Comparison of ENCODE assay signal across 12 mouse cellular contexts in genomic region chr11:120251950-120252308, GRCm38 (mm10). TPM values are rescaled to one million over a fixed set of nuclear protein-coding genes. Genes with fewer than 3 reads are reported as not detected.
DNase-seq lines count a peak whose midpoint lies in the region; ATAC-seq lines count a peak whose summit lies in the region.
"Had no signal": no experiment of that assay in that cellular context is flagged by ENCODE, and none has a peak within 500 bp of the region (broad histone marks: within the 10 kb centered on the region; RNA-seq: fewer than 3 reads in every experiment).

No protein-coding gene starts in this region.

- 47% methylated on average over 6 of the region's 6 CpGs for WGBS in heart, embryonic 12.5 days
- WGBS in lung, embryonic 15.5 days = 42% methylated on average over 6 of the region's 6 CpGs
- WGBS in limb, embryonic 10.5 days = 57% methylated on average over 6 of the region's 6 CpGs

- H3K4me3 ChIP-seq in heart, embryonic 12.5 days = no peak overlapping the region
- H3K4me3 ChIP-seq in lung, embryonic 15.5 days = no peak overlapping the region
- H3K4me3 ChIP-seq in limb, embryonic 10.5 days = no peak overlapping the region
- H3K4me3 ChIP-seq: neural tube, embryonic 12.5 days had no signal

- no peak overlapping the region for H3K4me2 ChIP-seq in heart, embryonic 12.5 days
- H3K4me2 ChIP-seq in lung, embryonic 15.5 days = peak overlapping the region; percentile 28; the same call in 1 of the 2 replicates

- no peak for DNase-seq in heart, postnatal 14 days
- DNase-seq in lung, postnatal 36 days = no peak
- peak; percentile 40 for DNase-seq in R1 (ENCODE audit: low read depth, low spot score)
- no peak for DNase-seq in limb, embryonic 10.5 days (ENCODE audit: low spot score)
- DNase-seq in right cerebral cortex, postnatal 25 days = no peak
- no peak for DNase-seq in urinary bladder, postnatal 10 days (ENCODE audit: low spot score)
- DNase-seq: lung, postnatal 10 days; thymus, postnatal 14 days had no signal

- intact Hi-C loops in heart, postnatal 14 days (cut with DNase I) = no loop called here

- no peak for ATAC-seq in heart, embryonic 12.5 days (ENCODE audit: insufficient number of reproducible peaks, low FRiP score)
- no peak for ATAC-seq in lung, embryonic 15.5 days (ENCODE audit: borderline replicate concordance, extremely low read depth, low FRiP score, low TSS enrichment)
- ATAC-seq: inflammation-experienced regulatory T-cells, adult 6 months had no signal

- peak overlapping the region; percentile 26; the same call in 1 of the 2 replicates for H3K9ac ChIP-seq in heart, embryonic 12.5 days
- no peak overlapping the region for H3K9ac ChIP-seq in lung, embryonic 15.5 days
- H3K9ac ChIP-seq: neural tube, embryonic 12.5 days had no signal

- no peaks in the 10 kb centered on the region for H3K36me3 ChIP-seq in heart, embryonic 12.5 days
- H3K36me3 ChIP-seq in lung, embryonic 15.5 days = no peaks in the 10 kb centered on the region
- peaks cover 45% of the 10 kb centered on the region for H3K36me3 ChIP-seq in limb, embryonic 10.5 days

- H3K27ac ChIP-seq in heart, embryonic 12.5 days (ENCODE audit: poor library complexity, severe bottlenecking) = peak overlapping the region; percentile 37; the same call in 1 of the 2 replicates
- H3K27ac ChIP-seq in lung, embryonic 15.5 days = peak overlapping the region; percentile 94
- H3K27ac ChIP-seq in limb, embryonic 10.5 days = peak overlapping the region; percentile 66

- H3K4me1 ChIP-seq in heart, embryonic 12.5 days (replicated peaks) = peaks cover 93% of the 10 kb centered on the region
- peaks cover 92% of the 10 kb centered on the region for H3K4me1 ChIP-seq in lung, embryonic 15.5 days
- H3K4me1 ChIP-seq in limb, embryonic 10.5 days = peaks cover 96% of the 10 kb centered on the region

- no peaks in the 10 kb centered on the region for H3K27me3 ChIP-seq in heart, embryonic 12.5 days (replicated peaks)
- no peaks in the 10 kb centered on the region for H3K27me3 ChIP-seq in lung, embryonic 15.5 days
- H3K27me3 ChIP-seq in limb, embryonic 10.5 days (ENCODE audit: low read depth, poor library complexity, severe bottlenecking) = no peaks in the 10 kb centered on the region
- H3K27me3 ChIP-seq: neural tube, embryonic 12.5 days had no signal

- no peaks in the 10 kb centered on the region for H3K9me3 ChIP-seq in heart, embryonic 12.5 days (replicated peaks)
- H3K9me3 ChIP-seq in lung, embryonic 15.5 days = no peaks in the 10 kb centered on the region
- no peaks in the 10 kb centered on the region for H3K9me3 ChIP-seq in limb, embryonic 10.5 days (replicated peaks)
- H3K9me3 ChIP-seq: neural tube, embryonic 12.5 days had no signal

RNA-seq across cellular contexts. Expression of gene Bahcc1, which starts 19.2 kb away (rescaled TPM):
- 6.5 and 7.6 TPM in 2 replicates for polyA plus RNA-seq in heart, embryonic 12.5 days (2016; fragmentation: Nextera tagmentation; extraction: Ambion mirVana)
- 10 to 100 TPM in 1 of 2 experiments, 1 to 10 TPM in 1; 7.8 to 10.0 TPM for total RNA-seq in heart, postnatal 14 days (2021)
- polyA plus RNA-seq in lung, embryonic 15.5 days (2015; fragmentation: Nextera tagmentation; extraction: Ambion mirVana) = 8.7 and 9.2 TPM in 2 replicates
- 19.9 and 20.3 TPM in 2 replicates for polyA plus RNA-seq in limb, embryonic 10.5 days (2016; fragmentation: Nextera tagmentation; extraction: Ambion mirVana)
- polyA plus RNA-seq: inflammation-experienced regulatory T-cells, adult 6 months had no signal

Comparison
In these comparisons a context has a peak if more than half of its experiments do, and no peak if none do; other contexts are left out.
1. H3K27ac ChIP-seq: peak in every context shown above with its lines; median percentile 94 in lung, embryonic 15.5 days; 66 in limb, embryonic 10.5 days; 37 in heart, embryonic 12.5 days.